Comparison of ENCODE assay signal across 29 mouse cellular contexts in genomic region chr11:79304245-79304644, GRCm38 (mm10). TPM values are rescaled to one million over a fixed set of nuclear protein-coding genes. Genes with fewer than 3 reads are reported as not detected.
"Had no signal": no experiment of that assay in that cellular context is flagged by ENCODE, and none has a peak within 500 bp of the region (broad histone marks: within the 10 kb centered on the region; RNA-seq: fewer than 3 reads in every experiment).

No protein-coding gene starts in this region.

RNA-seq across cellular contexts. Expression of gene Gm9964, which starts 7.5 kb away (rescaled TPM):
- total RNA-seq: common myeloid progenitor, adult 5-6 weeks; forebrain, postnatal 0 days; gastrocnemius, adult 18-20 months; gastrocnemius, adult 2 months; gastrocnemius, postnatal 10 days; gastrocnemius, postnatal 14 days; gastrocnemius, postnatal 25 days; gastrocnemius, postnatal 36 days; gastrocnemius, postnatal 4 days; granulocyte monocyte progenitor cell, adult 5-6 weeks; heart, adult 18-20 months; heart, adult 8-10 months had no signal
- polyA plus RNA-seq: cortical plate, adult 2 months; embryonic facial prominence, embryonic 10.5 days; embryonic facial prominence, embryonic 11.5 days; embryonic facial prominence, embryonic 12.5 days; embryonic facial prominence, embryonic 13.5 days; embryonic facial prominence, embryonic 14.5 days; embryonic facial prominence, embryonic 15.5 days; erythroblast, embryonic 14.5 days; forebrain, embryonic 11.5 days; forebrain, embryonic 12.5 days; forebrain, embryonic 13.5 days; forebrain, embryonic 14.5 days; forebrain, embryonic 15.5 days; forebrain, embryonic 16.5 days; forebrain, postnatal 0 days; frontal cortex, adult 2 months; gonadal fat pad, adult 2 months; heart, adult 2 months had no signal
